Mouse (Mus musculus): Measurements from ENCODE around the gene Lmo2. TPM values are rescaled to one million over a fixed set of nuclear protein-coding genes. Genes with fewer than 3 reads are reported as not detected.

Gene Lmo2
- 20.0 and 22.6 TPM in 2 replicates for polyA plus RNA-seq (2016; fragmentation: Nextera tagmentation; extraction: Ambion mirVana)

GRCm38 (mm10) chr2:103957649-103958546, at the start of gene Lmo2:
TSS of gene Lmo2 (plus strand) at chr2:103957986.
- Histone ChIP-seq H3K9me3 (no peaks in the 10 kb centered on the region), H3K27me3 (no peaks in the 10 kb centered on the region), H3K9ac (replicated peaks) (no peak within 1 kb of the TSS), H3K4me3 (replicated peaks) (no peak within 1 kb of the TSS), H3K4me1 (replicated peaks) (no peaks in the 10 kb centered on the region), H3K36me3 (no peaks in the 10 kb centered on the region), H3K4me2 (no peak within 1 kb of the TSS), H3K27ac (no peak within 1 kb of the TSS)
- WGBS = 65% methylated on average over 10 of the region's 10 CpGs
- no peak for ATAC-seq (ENCODE audit: insufficient number of reproducible peaks, insufficient read depth, low FRiP score, low TSS enrichment, low read depth)

GRCm38 (mm10) chr2:103910601-103911000, 47.2 kb upstream of the Lmo2 start:
- no peak overlapping the region for H3K9ac ChIP-seq (replicated peaks)
- WGBS = 74% methylated on average over 5 of the region's 5 CpGs
- no peak overlapping the region for H3K27ac ChIP-seq
- no peaks in the 10 kb centered on the region for H3K9me3 ChIP-seq
- no peak overlapping the region for H3K4me3 ChIP-seq (replicated peaks)
- ATAC-seq (ENCODE audit: insufficient number of reproducible peaks, insufficient read depth, low FRiP score, low TSS enrichment, low read depth) = no peak
- no peaks in the 10 kb centered on the region for H3K27me3 ChIP-seq
- H3K4me2 ChIP-seq = no peak overlapping the region
- peaks cover 22% of the 10 kb centered on the region for H3K4me1 ChIP-seq (replicated peaks)
- no peaks in the 10 kb centered on the region for H3K36me3 ChIP-seq

- no peak overlapping the region for H3K27ac ChIP-seq
- no peaks in the 10 kb centered on the region for H3K36me3 ChIP-seq
- no peak overlapping the region for H3K9ac ChIP-seq (replicated peaks)
- H3K4me3 ChIP-seq (replicated peaks) = no peak overlapping the region
- H3K4me1 ChIP-seq (replicated peaks) = 0 out of 2 replicates have a peak, but pooled peaks cover 4% of the 10 kb centered on the region
- H3K27me3 ChIP-seq = no peaks in the 10 kb centered on the region
- 81% methylated on average over 16 of the region's 16 CpGs for WGBS
- H3K4me2 ChIP-seq = no peak overlapping the region
- no peak for ATAC-seq (ENCODE audit: insufficient number of reproducible peaks, insufficient read depth, low FRiP score, low TSS enrichment, low read depth)
- H3K9me3 ChIP-seq = no peaks in the 10 kb centered on the region
Observed at GRCm38 (mm10) chr2:103912481-103913251, 45.1 kb upstream of the Lmo2 start.

- H3K4me1 ChIP-seq (replicated peaks) = 0 out of 2 replicates have a peak, but pooled peaks cover 4% of the 10 kb centered on the region
- no peak overlapping the region for H3K27ac ChIP-seq
- H3K9ac ChIP-seq (replicated peaks) = no peak overlapping the region
- no peak overlapping the region for H3K4me3 ChIP-seq (replicated peaks)
- H3K4me2 ChIP-seq = no peak overlapping the region
- no peaks in the 10 kb centered on the region for H3K9me3 ChIP-seq
- H3K36me3 ChIP-seq = no peaks in the 10 kb centered on the region
- WGBS = 74% methylated on average over 6 of the region's 6 CpGs
- no peak for ATAC-seq (ENCODE audit: insufficient number of reproducible peaks, insufficient read depth, low FRiP score, low TSS enrichment, low read depth)
- no peaks in the 10 kb centered on the region for H3K27me3 ChIP-seq
Observed at GRCm38 (mm10) chr2:103913252-103913650, 44.5 kb upstream of the Lmo2 start.

GRCm38 (mm10) chr2:103916069-103916468, 41.7 kb upstream of the Lmo2 start:
- Histone ChIP-seq H3K9ac (replicated peaks) (no peak overlapping the region), H3K27me3 (no peaks in the 10 kb centered on the region), H3K4me2 (no peak overlapping the region), H3K36me3 (no peaks in the 10 kb centered on the region), H3K27ac (no peak overlapping the region), H3K4me3 (replicated peaks) (no peak overlapping the region), H3K9me3 (no peaks in the 10 kb centered on the region), H3K4me1 (replicated peaks) (0 out of 2 replicates have a peak, but pooled peaks cover 4% of the 10 kb centered on the region)
- 91% methylated on average over 5 of the region's 5 CpGs for WGBS
- ATAC-seq (ENCODE audit: insufficient number of reproducible peaks, insufficient read depth, low FRiP score, low TSS enrichment, low read depth) = no peak

GRCm38 (mm10) chr2:103917375-103917774, 40.4 kb upstream of the Lmo2 start:
- Histone ChIP-seq H3K9me3 (no peaks in the 10 kb centered on the region), H3K4me1 (replicated peaks) (0 out of 2 replicates have a peak, but pooled peaks cover 4% of the 10 kb centered on the region), H3K4me2 (no peak overlapping the region), H3K27ac (no peak overlapping the region), H3K9ac (replicated peaks) (no peak overlapping the region), H3K36me3 (no peaks in the 10 kb centered on the region), H3K27me3 (no peaks in the 10 kb centered on the region), H3K4me3 (replicated peaks) (no peak overlapping the region)
- 86% methylated on average over 5 of the region's 5 CpGs for WGBS
- no peak for ATAC-seq (ENCODE audit: insufficient number of reproducible peaks, insufficient read depth, low FRiP score, low TSS enrichment, low read depth)

- Histone ChIP-seq H3K27ac (no peak overlapping the region), H3K4me2 (no peak overlapping the region), H3K36me3 (no peaks in the 10 kb centered on the region), H3K4me1 (replicated peaks) (0 out of 2 replicates have a peak, but pooled peaks cover 2% of the 10 kb centered on the region), H3K4me3 (replicated peaks) (no peak overlapping the region), H3K9ac (replicated peaks) (no peak overlapping the region), H3K9me3 (no peaks in the 10 kb centered on the region), H3K27me3 (no peaks in the 10 kb centered on the region)
- 81% methylated on average over 2 of the region's 2 CpGs for WGBS
- ATAC-seq (ENCODE audit: insufficient number of reproducible peaks, insufficient read depth, low FRiP score, low TSS enrichment, low read depth) = no peak
Observed at GRCm38 (mm10) chr2:103918375-103918774, 39.4 kb upstream of the Lmo2 start.

- Histone ChIP-seq H3K9me3 (no peaks in the 10 kb centered on the region), H3K4me3 (replicated peaks) (no peak overlapping the region), H3K36me3 (no peaks in the 10 kb centered on the region), H3K4me2 (no peak overlapping the region), H3K27ac (no peak overlapping the region), H3K9ac (replicated peaks) (no peak overlapping the region), H3K4me1 (replicated peaks) (no peaks in the 10 kb centered on the region), H3K27me3 (no peaks in the 10 kb centered on the region)
- ATAC-seq (ENCODE audit: insufficient number of reproducible peaks, insufficient read depth, low FRiP score, low TSS enrichment, low read depth) = no peak
- WGBS = 90% methylated on average over 6 of the region's 6 CpGs
Observed at GRCm38 (mm10) chr2:103919488-103919887, 38.3 kb upstream of the Lmo2 start.

GRCm38 (mm10) chr2:103926586-103927113, 31.1 kb upstream of the Lmo2 start:
- Histone ChIP-seq H3K36me3 (no peaks in the 10 kb centered on the region), H3K4me2 (no peak overlapping the region), H3K27ac (no peak overlapping the region), H3K9ac (replicated peaks) (no peak overlapping the region), H3K4me1 (replicated peaks) (peaks cover 33% of the 10 kb centered on the region), H3K9me3 (0 out of 2 replicates have a peak, but pooled peaks cover 3% of the 10 kb centered on the region), H3K27me3 (no peaks in the 10 kb centered on the region), H3K4me3 (replicated peaks) (no peak overlapping the region)
- 89% methylated on average over 4 of the region's 4 CpGs for WGBS
- no peak for ATAC-seq (ENCODE audit: insufficient number of reproducible peaks, insufficient read depth, low FRiP score, low TSS enrichment, low read depth)

GRCm38 (mm10) chr2:103927610-103928145, 30.1 kb upstream of the Lmo2 start:
- ATAC-seq (ENCODE audit: insufficient number of reproducible peaks, insufficient read depth, low FRiP score, low TSS enrichment, low read depth) = peak; percentile 82
- no peaks in the 10 kb centered on the region for H3K36me3 ChIP-seq
- 0 out of 2 replicates have a peak, but pooled peaks cover 3% of the 10 kb centered on the region for H3K9me3 ChIP-seq
- 0% methylated on average over 1 of the region's 1 CpGs for WGBS
- H3K4me2 ChIP-seq = no peak overlapping the region
- peaks cover 36% of the 10 kb centered on the region for H3K4me1 ChIP-seq (replicated peaks)
- H3K27ac ChIP-seq = peak overlapping the region; percentile 45
- no peak overlapping the region for H3K9ac ChIP-seq (replicated peaks)
- no peaks in the 10 kb centered on the region for H3K27me3 ChIP-seq
- H3K4me3 ChIP-seq (replicated peaks) = no peak overlapping the region
